Mouse (Mus musculus): ENCODE results near the gene Bcor.

Bcor gene

GRCm38 (mm10) chrX:12062121-12062931 lies 97.8 kb downstream of the Bcor start:
- DNase-seq, result no peak

DNA sequence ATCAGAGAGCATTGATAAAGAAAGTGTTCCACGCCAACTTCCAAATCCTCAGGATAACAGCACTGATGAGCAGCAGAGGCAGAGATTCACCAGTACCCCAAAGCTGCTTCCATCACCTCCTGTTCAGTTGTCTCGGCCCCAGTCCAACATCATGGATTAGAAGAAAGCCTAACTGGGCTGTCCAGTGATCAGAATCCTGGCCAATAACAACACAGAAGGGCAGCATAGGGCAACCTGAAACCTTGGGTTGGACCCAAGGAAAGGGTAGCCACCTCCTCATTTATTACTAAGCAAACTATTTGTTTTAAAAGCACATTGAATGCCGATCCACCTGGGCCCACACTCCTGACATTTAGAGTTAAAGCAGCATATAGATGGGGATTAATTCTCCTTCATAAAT lies 99.3 kb downstream of the Bcor start:
- DNase-seq, result no peak

- DNase-seq, result no peak
Observed at GRCm38 (mm10) chrX:12057210-12057609, 102.9 kb downstream of the Bcor start.

DNA sequence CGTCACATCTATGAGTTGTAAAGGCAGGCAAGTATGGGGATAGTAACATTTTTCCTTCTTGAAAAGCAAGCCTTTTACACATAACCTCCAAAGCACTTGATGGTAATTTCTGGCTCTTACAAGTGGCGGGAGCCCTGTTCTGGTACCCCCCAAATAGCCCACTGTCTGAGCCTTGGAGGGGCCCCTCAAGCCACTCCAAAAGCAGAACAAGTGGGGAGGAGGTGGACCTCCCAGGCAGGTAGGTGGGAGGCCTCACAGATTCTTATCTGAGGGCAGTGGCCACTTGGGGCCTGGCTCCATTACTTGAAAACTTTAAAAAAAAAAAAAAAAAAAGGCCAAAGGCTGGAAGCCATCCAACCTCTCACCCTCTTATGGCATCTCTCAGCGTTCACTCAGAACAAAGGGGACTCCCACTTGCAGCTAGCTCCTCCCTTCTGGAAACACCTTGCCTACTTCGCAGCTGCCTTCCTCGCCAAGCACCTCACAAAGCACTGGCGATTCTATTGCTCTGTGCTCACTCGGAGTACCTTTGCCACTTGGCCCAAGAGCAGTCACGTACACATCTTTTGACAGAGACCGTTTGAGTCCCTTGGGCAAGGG lies 106.7 kb downstream of the Bcor start:
- no peak for DNase-seq

- DNase-seq, result no peak
Observed at GRCm38 (mm10) chrX:12052651-12053050, 107.5 kb downstream of the Bcor start.

GRCm38 (mm10) chrX:12048721-12049120 lies 111.4 kb downstream of the Bcor start:
- DNase-seq, result no peak

DNA sequence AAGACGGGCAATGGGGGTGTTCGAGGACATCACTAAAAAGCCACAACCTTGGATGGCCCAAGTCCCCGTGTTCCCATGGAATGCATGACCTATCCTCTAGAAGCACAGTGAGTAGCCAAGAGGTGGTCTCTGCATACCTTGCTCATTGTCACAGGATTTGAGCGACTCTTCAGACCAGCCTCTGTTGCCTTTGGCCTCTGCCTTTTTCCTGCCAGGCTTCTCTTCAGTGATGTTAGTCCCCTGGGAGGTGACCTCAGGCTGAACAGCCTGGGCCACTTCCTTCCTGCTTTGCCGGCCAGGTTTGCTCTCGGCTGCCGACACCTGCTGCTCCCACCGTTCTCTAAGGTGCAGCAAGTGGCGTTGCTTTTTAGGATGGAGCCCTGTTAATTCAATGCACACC lies 112.0 kb downstream of the Bcor start:
- DNase-seq, result no peak

DNA sequence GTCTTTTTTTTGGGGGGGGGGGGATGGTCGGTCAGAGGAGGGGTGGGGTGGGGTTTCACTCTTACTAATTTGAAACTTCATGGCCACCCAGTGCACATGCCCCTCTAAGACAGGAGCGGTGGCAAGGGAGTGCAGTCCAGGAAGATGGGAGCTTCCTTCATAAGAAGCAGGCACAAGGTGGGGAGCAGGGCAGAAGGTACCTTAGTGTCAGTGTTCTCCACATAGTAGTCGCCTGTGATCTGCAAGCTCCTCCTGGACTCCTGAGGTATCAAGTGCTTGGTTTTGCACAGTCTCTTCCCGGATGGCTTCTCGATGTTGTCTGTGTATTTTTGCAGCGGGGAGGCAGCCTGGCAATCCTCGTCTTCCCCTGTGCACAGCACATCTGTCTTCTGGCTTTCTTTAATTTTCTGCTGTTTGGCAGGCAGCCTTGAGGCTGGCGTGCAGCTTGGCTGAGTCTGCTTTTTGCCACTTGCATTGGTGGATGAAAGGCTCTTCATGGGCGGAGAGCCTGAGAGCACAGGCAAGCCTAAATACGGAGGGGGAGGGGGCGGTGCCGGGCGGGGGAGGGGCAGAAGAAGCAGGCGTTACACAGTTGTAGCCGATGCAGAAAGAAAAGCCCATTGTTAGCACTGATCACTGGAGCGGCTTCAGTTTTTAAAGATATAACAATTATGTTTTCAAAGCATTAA lies 112.8 kb downstream of the Bcor start:
- no peak for DNase-seq

GRCm38 (mm10) chrX:12046676-12047075 lies 113.5 kb downstream of the Bcor start:
- DNase-seq, result no peak

- no peak for DNase-seq
Observed at GRCm38 (mm10) chrX:12043352-12043751, 116.8 kb downstream of the Bcor start.

DNA sequence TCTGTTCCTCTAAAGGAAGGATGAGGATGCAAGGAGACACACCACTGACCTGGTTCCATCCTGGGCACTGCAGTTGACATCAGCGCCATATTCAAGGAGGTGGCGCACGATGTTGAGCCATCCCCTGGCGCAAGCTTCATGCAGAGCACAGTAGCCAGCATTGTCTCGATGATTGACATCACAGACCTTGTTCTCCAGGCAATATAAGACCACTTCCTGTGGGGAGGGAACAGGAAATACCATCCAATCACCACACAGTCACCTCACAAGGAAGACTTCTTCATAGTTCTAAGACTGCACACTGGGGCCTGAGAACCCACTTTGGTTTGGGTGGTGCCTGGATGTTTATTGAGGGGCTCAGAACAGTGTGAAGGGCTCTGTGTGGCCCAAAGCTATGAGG lies 118.7 kb downstream of the Bcor start:
- no peak for DNase-seq

- no peak for DNase-seq
Observed at GRCm38 (mm10) chrX:12014726-12015464, 145.3 kb downstream of the Bcor start.

DNA sequence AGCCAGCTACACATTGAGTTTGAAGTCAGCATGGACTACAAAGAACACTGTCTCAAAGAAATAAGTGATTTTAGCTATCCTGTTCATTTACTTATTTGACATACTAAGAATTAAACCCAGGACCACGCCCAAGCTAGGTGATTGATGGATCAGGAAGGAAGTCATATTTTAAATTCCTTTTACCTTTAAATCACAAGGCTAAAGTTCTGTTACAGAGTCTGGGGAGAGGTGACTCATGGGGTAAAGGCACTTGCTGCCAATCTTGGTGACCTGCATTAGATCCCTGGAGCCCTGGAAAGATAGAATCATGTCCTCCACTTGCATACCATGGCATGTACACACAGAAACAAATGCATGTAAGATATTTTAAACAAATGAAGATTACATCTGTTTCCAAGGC lies 149.5 kb downstream of the Bcor start:
- DNase-seq, result no peak

DNA sequence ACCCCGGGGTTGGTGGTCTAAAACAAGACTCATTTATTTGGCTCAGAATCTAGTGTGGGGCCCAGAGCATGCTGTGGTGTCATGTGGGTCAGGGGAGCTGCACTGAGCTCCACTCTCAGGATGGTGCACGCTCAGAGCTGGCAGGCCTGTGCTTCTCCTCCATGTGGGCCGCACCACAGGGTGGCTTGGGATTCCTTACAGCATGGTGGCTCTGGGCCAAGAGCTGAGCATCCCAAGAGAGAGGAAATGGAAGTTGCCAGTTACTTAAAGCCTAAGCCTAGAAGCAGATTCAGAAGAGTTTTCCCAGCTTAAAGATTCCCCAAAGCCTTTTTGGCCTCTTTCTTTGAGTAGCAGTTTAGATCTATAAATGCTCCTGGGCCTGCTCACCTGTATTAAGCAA lies 151.1 kb downstream of the Bcor start:
- DNase-seq, result no peak

DNA sequence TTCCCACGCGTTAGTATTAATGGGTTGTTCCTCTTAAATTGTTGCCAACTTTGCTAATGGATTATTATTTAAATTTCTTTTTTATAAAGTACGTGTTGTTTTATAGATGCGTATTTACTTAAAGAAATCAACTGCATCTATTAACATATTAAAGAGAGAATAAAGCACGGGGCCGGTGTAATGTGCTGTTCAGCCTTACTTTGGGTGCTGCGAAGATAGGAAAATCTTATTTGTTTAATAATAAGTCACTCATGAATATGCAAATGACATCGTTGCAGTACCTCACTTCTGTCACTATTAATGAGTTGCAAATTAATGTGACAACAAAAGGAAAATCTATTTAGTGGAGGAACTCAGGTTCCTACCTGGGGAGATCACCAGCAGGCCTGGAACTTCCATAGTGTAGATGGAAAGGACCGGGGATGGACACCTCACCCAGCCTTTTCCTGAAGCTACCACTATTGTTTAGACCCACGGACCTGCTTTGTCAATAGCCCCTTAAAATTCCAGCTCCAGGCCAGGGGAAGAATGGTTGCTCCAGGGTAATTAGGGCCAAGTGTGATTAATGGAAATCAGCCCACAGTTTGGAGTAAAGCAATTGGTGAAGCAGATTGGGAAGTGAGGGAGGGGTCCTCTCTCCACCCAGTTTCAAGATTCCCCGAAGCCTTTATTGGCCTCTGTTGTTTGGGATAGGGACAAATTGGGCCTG lies 152.2 kb downstream of the Bcor start:
- no peak for DNase-seq

- peak; percentile 60 for DNase-seq
Observed at GRCm38 (mm10) chrX:12006882-12007753, 153.0 kb downstream of the Bcor start.

DNA sequence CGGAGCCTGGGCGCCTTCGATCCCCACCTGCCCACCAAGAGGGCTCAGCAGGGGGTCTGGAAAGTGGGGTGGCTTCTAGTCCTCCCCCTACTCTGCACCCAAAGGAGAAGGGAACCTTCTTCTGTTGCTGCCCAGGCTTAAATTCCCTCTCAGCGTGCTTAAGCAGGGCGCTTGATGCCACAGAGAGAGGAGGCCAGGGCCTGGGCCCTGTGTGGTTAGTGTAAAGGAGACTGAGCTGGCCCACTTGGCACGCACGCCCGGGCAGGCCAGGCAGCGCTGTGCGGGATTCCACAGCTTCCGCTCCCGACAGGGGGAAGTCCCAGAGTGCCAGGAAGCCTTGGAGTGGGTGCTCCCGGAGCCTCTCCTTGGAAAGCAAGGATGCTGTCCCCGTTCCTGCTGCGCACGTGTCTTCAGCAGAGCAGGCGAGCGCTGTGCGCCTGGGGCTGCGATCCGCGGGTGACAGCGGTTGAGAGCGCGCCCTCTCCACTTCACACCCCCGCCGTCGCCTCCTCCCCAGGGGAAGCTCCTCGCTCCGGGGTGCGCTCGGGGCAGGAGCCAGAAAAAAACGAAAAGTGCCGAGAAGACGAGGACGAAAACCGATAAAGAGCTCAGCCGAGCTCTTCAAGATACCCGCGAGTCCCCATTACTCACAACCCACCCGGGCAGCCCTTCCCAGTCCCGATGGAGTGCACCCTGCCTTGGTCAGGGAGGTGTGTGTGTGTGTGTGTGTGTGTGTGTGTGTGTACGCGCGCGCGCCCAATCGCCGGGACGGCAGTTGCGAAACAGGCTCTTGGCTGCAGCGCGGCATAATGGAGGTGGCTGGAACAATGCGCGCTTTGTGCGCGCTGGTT lies 153.9 kb downstream of the Bcor start:
- DNase-seq, result peak; percentile 59

DNA sequence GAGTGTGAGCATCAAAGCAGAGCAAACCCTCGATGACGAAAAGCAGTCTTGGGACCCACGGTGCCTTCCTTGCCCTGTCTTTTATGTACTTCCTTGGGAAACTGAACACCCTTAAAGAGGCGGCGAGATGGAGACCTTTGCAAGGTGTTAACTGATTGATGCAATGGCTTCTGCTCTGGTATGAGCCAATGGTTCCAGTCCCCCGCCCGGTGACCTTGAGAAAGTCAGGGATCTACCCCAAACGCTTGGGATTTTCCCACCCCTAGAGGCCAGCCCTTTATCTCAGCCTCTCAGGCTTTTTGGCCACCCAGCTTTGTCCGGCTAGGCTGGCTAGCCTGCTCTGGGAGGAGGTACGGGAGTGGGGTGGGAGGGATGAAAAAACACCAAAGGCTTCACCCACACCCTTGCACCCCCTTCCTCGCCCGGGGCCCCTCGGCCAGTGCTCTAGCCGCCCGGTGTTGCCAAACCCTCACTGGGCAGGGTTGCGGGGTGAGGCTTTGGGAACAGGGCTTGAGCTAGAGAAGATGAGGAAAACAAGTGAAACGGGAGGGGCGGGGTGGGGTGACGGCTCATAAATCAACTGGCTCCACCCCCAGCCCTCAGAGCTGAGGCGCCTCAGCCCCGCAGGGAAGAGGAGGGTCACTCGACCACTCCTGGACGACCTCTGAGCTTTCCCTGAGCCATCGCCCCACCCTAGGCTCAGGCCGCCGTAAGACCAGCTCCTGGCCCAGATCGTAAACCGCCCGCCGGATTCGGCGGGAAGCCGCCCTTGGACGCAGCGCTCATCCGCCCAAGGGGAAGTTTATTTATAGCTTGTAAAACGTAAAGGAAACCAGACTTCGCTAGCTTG lies 154.7 kb downstream of the Bcor start:
- DNase-seq, result peak; percentile 53

- DNase-seq, result no peak
Observed at GRCm38 (mm10) chrX:12004416-12004815, 155.7 kb downstream of the Bcor start.

- no peak for DNase-seq
Observed at GRCm38 (mm10) chrX:12003947-12004346, 156.2 kb downstream of the Bcor start.
